Mouse (Mus musculus): ENCODE measurements around the gene Lhfpl3.

Gene Lhfpl3

GRCm38 (mm10) chr5:23165947-23166350, 420.1 kb downstream of the Lhfpl3 start:
- WGBS = 20% methylated on average over 6 of the region's 6 CpGs

GRCm38 (mm10) chr5:23166658-23167057, 420.8 kb downstream of the Lhfpl3 start:
- 78% methylated on average over 1 of the region's 1 CpGs for WGBS

GRCm38 (mm10) chr5:23189633-23190032, 443.8 kb downstream of the Lhfpl3 start:
- 52% methylated on average over 6 of the region's 6 CpGs for WGBS

GRCm38 (mm10) chr5:23196879-23197278, 451.0 kb downstream of the Lhfpl3 start:
- WGBS = 38% methylated on average over 4 of the region's 4 CpGs

GRCm38 (mm10) chr5:23213086-23213485, 467.2 kb downstream of the Lhfpl3 start:
- 83% methylated on average over 5 of the region's 5 CpGs for WGBS

- WGBS = 88% methylated on average over 3 of the region's 3 CpGs
Measured at GRCm38 (mm10) chr5:23214646-23215045, 468.8 kb downstream of the Lhfpl3 start.

GRCm38 (mm10) chr5:23219655-23220054, 473.8 kb downstream of the Lhfpl3 start:
- 98% methylated on average over 1 of the region's 1 CpGs for WGBS

GRCm38 (mm10) chr5:23224759-23225536, 479.1 kb downstream of the Lhfpl3 start:
- 9% methylated on average over 14 of the region's 14 CpGs for WGBS

- WGBS = 29% methylated on average over 8 of the region's 8 CpGs
Measured at GRCm38 (mm10) chr5:23225621-23226020, 479.8 kb downstream of the Lhfpl3 start.

GRCm38 (mm10) chr5:23226753-23227152, 480.9 kb downstream of the Lhfpl3 start:
- WGBS = 66% methylated on average over 3 of the region's 3 CpGs

- WGBS = 46% methylated on average over 4 of the region's 4 CpGs
Measured at GRCm38 (mm10) chr5:23246974-23247373, 501.1 kb downstream of the Lhfpl3 start.

GRCm38 (mm10) chr5:23247784-23248183, 501.9 kb downstream of the Lhfpl3 start:
- 88% methylated on average over 1 of the region's 1 CpGs for WGBS

- 66% methylated on average over 9 of the region's 9 CpGs for WGBS
Measured at GRCm38 (mm10) chr5:23249896-23250875, 504.3 kb downstream of the Lhfpl3 start.

GRCm38 (mm10) chr5:23251462-23252224, 505.8 kb downstream of the Lhfpl3 start:
- WGBS = 25% methylated on average over 12 of the region's 12 CpGs

GRCm38 (mm10) chr5:23255816-23256418, 510.1 kb downstream of the Lhfpl3 start:
- WGBS = 73% methylated on average over 3 of the region's 3 CpGs

- WGBS = 88% methylated on average over 3 of the region's 3 CpGs
Measured at GRCm38 (mm10) chr5:23273309-23273708, 527.5 kb downstream of the Lhfpl3 start.

- WGBS = 90% methylated on average over 7 of the region's 7 CpGs
Measured at GRCm38 (mm10) chr5:23279364-23279763, 533.5 kb downstream of the Lhfpl3 start.

GRCm38 (mm10) chr5:23284884-23285283, 539.0 kb downstream of the Lhfpl3 start:
- 10% methylated on average over 3 of the region's 3 CpGs for WGBS

All from cerebral cortex, adult 2 months (tissue).